Mouse (Mus musculus): ENCODE measurements around the gene Ppp1r26. TPM values are rescaled to one million over a fixed set of nuclear protein-coding genes. Genes with fewer than 3 reads are reported as not detected.
A peak's percentile ranks its signal among the peaks of the same experiment; 100 is the strongest.

Ppp1r26 gene
- polyA plus RNA-seq, 1 experiment from 2014 or later = 3.6 TPM

- WGBS = 60% methylated on average over 3 of the region's 3 CpGs
- H3K9ac ChIP-seq (ENCODE audit: low read length) = no peak overlapping the region
- ATAC-seq (ENCODE audit: insufficient number of reproducible peaks, insufficient read depth, low FRiP score, low read depth) = no peak
- H3K4me1 ChIP-seq (ENCODE audit: control insufficient read depth in 2 of 2, insufficient read depth in 2 of 2, low read length in 2 of 2) = peaks cover 10 to 14% of the 10 kb centered on the region in 2 experiments; a peak in 3 of 4 replicates
- no peak overlapping the region for H3K4me3 ChIP-seq (ENCODE audit: control insufficient read depth in 1 of 2, insufficient read depth in 1 of 2, low read depth in 1 of 2, low read length in 2 of 2)
- no peak overlapping the region for H3K27ac ChIP-seq (replicated peaks in 1 of 2; ENCODE audit: control insufficient read depth in 1 of 2, insufficient read depth in 1 of 2, low read depth in 2 of 2, low read length in 2 of 2)
- no peaks in the 10 kb centered on the region for H3K36me3 ChIP-seq (ENCODE audit: control insufficient read depth, insufficient read depth, low read length)
- H3K27me3 ChIP-seq (ENCODE audit: control insufficient read depth, insufficient read depth, low read length) = 0 out of 2 replicates have a peak, but pooled peaks cover 5% of the 10 kb centered on the region
- no peak overlapping the region for H3K4me2 ChIP-seq (ENCODE audit: low read length)
- no peaks in the 10 kb centered on the region for H3K9me3 ChIP-seq (ENCODE audit: control insufficient read depth, low read length)
Measured at GRCm38 (mm10) chr2:28409566-28409965, 37.0 kb upstream of the Ppp1r26 start.

GRCm38 (mm10) chr2:28412936-28413335 is 33.7 kb upstream of the Ppp1r26 start:
- 76% methylated on average over 6 of the region's 6 CpGs for WGBS
- no peaks in the 10 kb centered on the region for H3K9me3 ChIP-seq (ENCODE audit: control insufficient read depth, low read length)
- H3K4me1 ChIP-seq (ENCODE audit: control insufficient read depth in 2 of 2, insufficient read depth in 2 of 2, low read length in 2 of 2) = peaks cover 21 to 32% of the 10 kb centered on the region in 2 experiments
- no peak overlapping the region for H3K4me2 ChIP-seq (ENCODE audit: low read length)
- H3K36me3 ChIP-seq (ENCODE audit: control insufficient read depth, insufficient read depth, low read length) = no peaks in the 10 kb centered on the region
- no peak overlapping the region for H3K27ac ChIP-seq (replicated peaks in 1 of 2; ENCODE audit: control insufficient read depth in 1 of 2, insufficient read depth in 1 of 2, low read depth in 2 of 2, low read length in 2 of 2)
- no peak for ATAC-seq (ENCODE audit: insufficient number of reproducible peaks, insufficient read depth, low FRiP score, low read depth)
- no peak overlapping the region for H3K9ac ChIP-seq (ENCODE audit: low read length)
- H3K27me3 ChIP-seq (ENCODE audit: control insufficient read depth, insufficient read depth, low read length) = 0 out of 2 replicates have a peak, but pooled peaks cover 5% of the 10 kb centered on the region
- no peak overlapping the region for H3K4me3 ChIP-seq (ENCODE audit: control insufficient read depth in 1 of 2, insufficient read depth in 1 of 2, low read depth in 1 of 2, low read length in 2 of 2)

GRCm38 (mm10) chr2:28414116-28414756 is 32.4 kb upstream of the Ppp1r26 start:
- peaks cover 16 to 26% of the 10 kb centered on the region in 2 experiments for H3K4me1 ChIP-seq (ENCODE audit: control insufficient read depth in 2 of 2, insufficient read depth in 2 of 2, low read length in 2 of 2)
- WGBS = 87% methylated on average over 5 of the region's 5 CpGs
- no peak overlapping the region for H3K4me2 ChIP-seq (ENCODE audit: low read length)
- no peak overlapping the region for H3K27ac ChIP-seq (replicated peaks in 1 of 2; ENCODE audit: control insufficient read depth in 1 of 2, insufficient read depth in 1 of 2, low read depth in 2 of 2, low read length in 2 of 2)
- H3K9ac ChIP-seq (ENCODE audit: low read length) = no peak overlapping the region
- H3K9me3 ChIP-seq (ENCODE audit: control insufficient read depth, low read length) = no peaks in the 10 kb centered on the region
- H3K4me3 ChIP-seq (ENCODE audit: control insufficient read depth in 1 of 2, insufficient read depth in 1 of 2, low read depth in 1 of 2, low read length in 2 of 2) = no peak overlapping the region
- ATAC-seq (ENCODE audit: insufficient number of reproducible peaks, insufficient read depth, low FRiP score, low read depth) = no peak
- peaks cover 11% of the 10 kb centered on the region; the same call in 1 of the 2 replicates for H3K27me3 ChIP-seq (ENCODE audit: control insufficient read depth, insufficient read depth, low read length)
- no peaks in the 10 kb centered on the region for H3K36me3 ChIP-seq (ENCODE audit: control insufficient read depth, insufficient read depth, low read length)

GRCm38 (mm10) chr2:28414757-28415137 is 31.9 kb upstream of the Ppp1r26 start:
- no peak for ATAC-seq (ENCODE audit: insufficient number of reproducible peaks, insufficient read depth, low FRiP score, low read depth)
- WGBS = 90% methylated on average over 5 of the region's 5 CpGs
- Histone ChIP-seq H3K4me1 (ENCODE audit: control insufficient read depth in 2 of 2, insufficient read depth in 2 of 2, low read length in 2 of 2) (peaks cover 16 to 23% of the 10 kb centered on the region in 2 experiments), H3K4me2 (ENCODE audit: low read length) (peak overlapping the region; percentile 30; the same call in 1 of the 2 replicates), H3K27ac (replicated peaks in 1 of 2; ENCODE audit: control insufficient read depth in 1 of 2, insufficient read depth in 1 of 2, low read depth in 2 of 2, low read length in 2 of 2) (no peak overlapping the region), H3K9ac (ENCODE audit: low read length) (no peak overlapping the region), H3K9me3 (ENCODE audit: control insufficient read depth, low read length) (no peaks in the 10 kb centered on the region), H3K36me3 (ENCODE audit: control insufficient read depth, insufficient read depth, low read length) (no peaks in the 10 kb centered on the region), H3K27me3 (ENCODE audit: control insufficient read depth, insufficient read depth, low read length) (peaks cover 14% of the 10 kb centered on the region; the same call in 1 of the 2 replicates), H3K4me3 (ENCODE audit: control insufficient read depth in 1 of 2, insufficient read depth in 1 of 2, low read depth in 1 of 2, low read length in 2 of 2) (no peak overlapping the region)

GRCm38 (mm10) chr2:28415387-28416024 is 31.1 kb upstream of the Ppp1r26 start:
- H3K9me3 ChIP-seq (ENCODE audit: control insufficient read depth, low read length) = no peaks in the 10 kb centered on the region
- H3K9ac ChIP-seq (ENCODE audit: low read length) = no peak overlapping the region
- ATAC-seq (ENCODE audit: insufficient number of reproducible peaks, insufficient read depth, low FRiP score, low read depth) = peak; percentile 73
- H3K36me3 ChIP-seq (ENCODE audit: control insufficient read depth, insufficient read depth, low read length) = no peaks in the 10 kb centered on the region
- peaks cover 14% of the 10 kb centered on the region; the same call in 1 of the 2 replicates for H3K27me3 ChIP-seq (ENCODE audit: control insufficient read depth, insufficient read depth, low read length)
- WGBS = 32% methylated on average over 10 of the region's 10 CpGs
- H3K4me1 ChIP-seq (ENCODE audit: control insufficient read depth in 2 of 2, insufficient read depth in 2 of 2, low read length in 2 of 2) = peaks cover 16 to 23% of the 10 kb centered on the region in 2 experiments
- no peak overlapping the region for H3K4me3 ChIP-seq (ENCODE audit: control insufficient read depth in 1 of 2, insufficient read depth in 1 of 2, low read depth in 1 of 2, low read length in 2 of 2)
- H3K27ac ChIP-seq (replicated peaks in 1 of 2; ENCODE audit: control insufficient read depth in 1 of 2, insufficient read depth in 1 of 2, low read depth in 2 of 2, low read length in 2 of 2) = peak overlapping the region; percentile 1 to 35; a peak in 2 of 4 replicates
- H3K4me2 ChIP-seq (ENCODE audit: low read length) = peak overlapping the region; percentile 30

- Histone ChIP-seq H3K27ac (replicated peaks in 1 of 2; ENCODE audit: control insufficient read depth in 1 of 2, insufficient read depth in 1 of 2, low read depth in 2 of 2, low read length in 2 of 2) (0 out of 4 replicates have a peak overlapping the region, but pooled peaks of 1 of the 2 experiments have one; percentile 11), H3K9me3 (ENCODE audit: control insufficient read depth, low read length) (no peaks in the 10 kb centered on the region), H3K4me1 (ENCODE audit: control insufficient read depth in 2 of 2, insufficient read depth in 2 of 2, low read length in 2 of 2) (peaks cover 16 to 23% of the 10 kb centered on the region in 2 experiments), H3K4me2 (ENCODE audit: low read length) (no peak overlapping the region), H3K36me3 (ENCODE audit: control insufficient read depth, insufficient read depth, low read length) (no peaks in the 10 kb centered on the region), H3K9ac (ENCODE audit: low read length) (no peak overlapping the region), H3K4me3 (ENCODE audit: control insufficient read depth in 1 of 2, insufficient read depth in 1 of 2, low read depth in 1 of 2, low read length in 2 of 2) (no peak overlapping the region), H3K27me3 (ENCODE audit: control insufficient read depth, insufficient read depth, low read length) (peaks cover 14% of the 10 kb centered on the region; the same call in 1 of the 2 replicates)
- ATAC-seq (ENCODE audit: insufficient number of reproducible peaks, insufficient read depth, low FRiP score, low read depth) = no peak
- WGBS = 96% methylated on average over 1 of the region's 1 CpGs
Measured at GRCm38 (mm10) chr2:28416511-28416910, 30.1 kb upstream of the Ppp1r26 start.

GRCm38 (mm10) chr2:28418034-28418433 is 28.6 kb upstream of the Ppp1r26 start:
- Histone ChIP-seq H3K9me3 (ENCODE audit: control insufficient read depth, low read length) (no peaks in the 10 kb centered on the region), H3K27me3 (ENCODE audit: control insufficient read depth, insufficient read depth, low read length) (peaks cover 9% of the 10 kb centered on the region; the same call in 1 of the 2 replicates), H3K27ac (replicated peaks in 1 of 2; ENCODE audit: control insufficient read depth in 1 of 2, insufficient read depth in 1 of 2, low read depth in 2 of 2, low read length in 2 of 2) (no peak overlapping the region), H3K9ac (ENCODE audit: low read length) (no peak overlapping the region), H3K4me1 (ENCODE audit: control insufficient read depth in 2 of 2, insufficient read depth in 2 of 2, low read length in 2 of 2) (peaks cover 16 to 23% of the 10 kb centered on the region in 2 experiments), H3K4me3 (ENCODE audit: control insufficient read depth in 1 of 2, insufficient read depth in 1 of 2, low read depth in 1 of 2, low read length in 2 of 2) (no peak overlapping the region), H3K36me3 (ENCODE audit: control insufficient read depth, insufficient read depth, low read length) (no peaks in the 10 kb centered on the region), H3K4me2 (ENCODE audit: low read length) (no peak overlapping the region)
- no peak for ATAC-seq (ENCODE audit: insufficient number of reproducible peaks, insufficient read depth, low FRiP score, low read depth)
- 49% methylated on average over 2 of the region's 2 CpGs for WGBS

Data from heart, embryonic 14.5 days (tissue).